ENCODE assay signal across 16 mouse cellular contexts in genomic region chr8:83074248-83074647, GRCm38 (mm10).
"Had no signal": no experiment of that assay in that cellular context is flagged by ENCODE, and none has a peak within 500 bp of the region (broad histone marks: within the 10 kb centered on the region; RNA-seq: fewer than 3 reads in every experiment).

No protein-coding gene starts in this region.

- DNase-seq: retina, postnatal 1 day; right cerebral cortex, adult 18-20 months; right cerebral cortex, postnatal 25 days; right cerebral cortex, postnatal 4 days; spleen, adult 18-20 months; thymus, adult 18-20 months; thymus, adult 2 months; thymus, postnatal 14 days; thymus, postnatal 25 days; thymus, postnatal 36 days; thymus, postnatal 4 days had no signal

- H3K9me3 ChIP-seq: neural tube, embryonic 12.5 days; neural tube, embryonic 13.5 days; neural tube, embryonic 15.5 days; stomach, embryonic 15.5 days had no signal

- H3K4me1 ChIP-seq: neural tube, embryonic 12.5 days; stomach, embryonic 15.5 days had no signal

- H3K4me2 ChIP-seq: neural tube, embryonic 12.5 days; neural tube, embryonic 13.5 days; neural tube, embryonic 15.5 days; stomach, embryonic 15.5 days had no signal

- H3K4me3 ChIP-seq: neural tube, embryonic 12.5 days; neural tube, embryonic 13.5 days; neural tube, embryonic 15.5 days; stomach, embryonic 15.5 days had no signal

- H3K9ac ChIP-seq: neural tube, embryonic 12.5 days; neural tube, embryonic 13.5 days; neural tube, embryonic 15.5 days; stomach, embryonic 15.5 days had no signal

- H3K27ac ChIP-seq: neural tube, embryonic 12.5 days; neural tube, embryonic 13.5 days; neural tube, embryonic 15.5 days; stomach, embryonic 15.5 days; stomach, postnatal 0 days had no signal

- H3K36me3 ChIP-seq: neural tube, embryonic 12.5 days; neural tube, embryonic 13.5 days; neural tube, embryonic 15.5 days; stomach, embryonic 15.5 days had no signal

- H3K27me3 ChIP-seq: neural tube, embryonic 12.5 days; neural tube, embryonic 13.5 days; neural tube, embryonic 15.5 days; stomach, embryonic 15.5 days had no signal
